In the genomic region with DNA sequence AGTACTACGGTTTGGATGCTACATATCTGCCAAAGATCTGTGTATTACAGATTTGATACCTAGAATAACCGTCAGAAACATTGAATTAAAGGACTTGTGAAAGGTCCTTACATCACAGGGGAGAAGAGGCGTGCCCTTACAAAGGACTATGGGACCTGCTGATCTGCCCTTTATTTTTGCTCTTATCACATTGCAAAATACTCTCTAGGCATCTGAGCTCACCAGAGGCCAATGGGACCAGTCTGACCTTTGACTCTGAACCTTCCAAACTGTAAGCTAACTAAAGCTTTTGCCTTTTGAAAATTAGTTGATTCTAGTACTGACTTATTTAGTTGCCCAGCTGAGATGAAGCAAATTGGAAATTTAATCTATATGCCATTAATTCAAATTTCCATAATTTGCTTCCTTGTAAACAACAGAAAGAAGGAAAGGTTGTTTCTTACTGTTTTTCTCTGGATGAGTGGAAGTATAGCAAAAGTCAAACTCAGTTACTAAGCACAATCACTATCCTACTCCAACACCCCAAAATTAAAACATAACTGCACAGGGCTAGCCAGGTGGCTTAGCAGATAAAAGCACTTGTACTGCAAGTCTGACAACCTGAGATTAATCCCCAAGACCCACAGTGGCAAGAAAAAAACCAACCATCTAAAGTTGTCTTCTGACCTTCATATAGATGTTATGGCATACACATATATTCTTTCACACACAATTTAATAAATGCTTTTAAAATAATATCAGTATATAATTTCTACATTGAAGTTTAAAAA, we compare ENCODE assay signal across 22 mouse cellular contexts. TPM values are rescaled to one million over a fixed set of nuclear protein-coding genes. Genes with fewer than 3 reads are reported as not detected.
DNase-seq lines count a peak whose midpoint lies in the region; ATAC-seq lines count a peak whose summit lies in the region.
"Had no signal": no experiment of that assay in that cellular context is flagged by ENCODE, and none has a peak within 500 bp of the region (broad histone marks: within the 10 kb centered on the region; RNA-seq: fewer than 3 reads in every experiment).

No protein-coding gene starts in this region.

- no peaks in the 10 kb centered on the region for H3K27me3 ChIP-seq in heart, embryonic 12.5 days (replicated peaks)
- H3K27me3 ChIP-seq in liver, embryonic 13.5 days: no peaks in the 10 kb centered on the region
- H3K27me3 ChIP-seq in hindbrain, embryonic 12.5 days: no peaks in the 10 kb centered on the region
- H3K27me3 ChIP-seq: embryonic facial prominence, embryonic 13.5 days; heart, embryonic 13.5 days; hindbrain, embryonic 15.5 days; midbrain, embryonic 13.5 days had no signal

- ATAC-seq in heart, embryonic 12.5 days (ENCODE audit: insufficient number of reproducible peaks, low FRiP score): 0 out of 2 replicates have a peak, but pooled peaks have one; percentile 18
- ATAC-seq in erythroid progenitor cell, adult 5-6 weeks (replicated peaks; ENCODE audit: low FRiP score, poor library complexity, severe bottlenecking): peak; percentile 91
- ATAC-seq in liver, embryonic 13.5 days (ENCODE audit: low read depth): peak; percentile 95
- peak; percentile 82 for ATAC-seq in megakaryocyte-erythroid progenitor cell, adult 5-6 weeks (replicated peaks; ENCODE audit: low FRiP score, low TSS enrichment, poor library complexity, severe bottlenecking)
- no peak for ATAC-seq in hindbrain, embryonic 12.5 days (ENCODE audit: low FRiP score)
- ATAC-seq: forebrain, embryonic 16.5 days; lung, postnatal 0 days; midbrain, embryonic 13.5 days had no signal

- no peak for DNase-seq in heart, postnatal 36 days
- peak; percentile 75 for DNase-seq in liver, embryonic 13.5 days
- DNase-seq in cerebellum, adult 9-11 months: no peak
- no peak for DNase-seq in T-cell, adult 2 months (ENCODE audit: low spot score)
- DNase-seq: adrenal gland, postnatal 14 days; cerebellum, adult 11 months; embryo, embryonic 11 days; gastrocnemius, postnatal 14 days; heart, adult 18-20 months; heart, postnatal 14 days; kidney, postnatal 25 days; layer of hippocampus, postnatal 36 days had no signal

- 79% methylated on average over 3 of the region's 3 CpGs for WGBS in heart, embryonic 12.5 days
- WGBS in liver, embryonic 13.5 days (ENCODE audit: insufficient replicate concordance): 45% methylated on average over 3 of the region's 3 CpGs
- WGBS in hindbrain, embryonic 12.5 days: 90% methylated on average over 3 of the region's 3 CpGs

- no peak overlapping the region for H3K4me3 ChIP-seq in heart, embryonic 12.5 days
- H3K4me3 ChIP-seq in liver, embryonic 13.5 days (replicated peaks): peak overlapping the region; percentile 16; the same call in 1 of the 2 replicates
- no peak overlapping the region for H3K4me3 ChIP-seq in hindbrain, embryonic 12.5 days
- H3K4me3 ChIP-seq: embryonic facial prominence, embryonic 13.5 days; heart, embryonic 13.5 days; hindbrain, embryonic 15.5 days; midbrain, embryonic 13.5 days had no signal

- no peak overlapping the region for H3K27ac ChIP-seq in heart, embryonic 12.5 days (ENCODE audit: poor library complexity, severe bottlenecking)
- H3K27ac ChIP-seq in liver, embryonic 13.5 days: peak overlapping the region; percentile 94
- H3K27ac ChIP-seq in hindbrain, embryonic 12.5 days: no peak overlapping the region
- H3K27ac ChIP-seq: embryonic facial prominence, embryonic 13.5 days; heart, embryonic 13.5 days; hindbrain, embryonic 15.5 days; midbrain, embryonic 13.5 days had no signal

- H3K4me2 ChIP-seq in heart, embryonic 12.5 days: no peak overlapping the region
- H3K4me2 ChIP-seq in liver, embryonic 13.5 days: peak overlapping the region; percentile 58
- H3K4me2 ChIP-seq in hindbrain, embryonic 12.5 days (replicated peaks): no peak overlapping the region
- H3K4me2 ChIP-seq: embryonic facial prominence, embryonic 13.5 days; heart, embryonic 13.5 days; hindbrain, embryonic 15.5 days; midbrain, embryonic 13.5 days had no signal

- no peaks in the 10 kb centered on the region for H3K9me3 ChIP-seq in heart, embryonic 12.5 days (replicated peaks)
- H3K9me3 ChIP-seq in liver, embryonic 13.5 days (replicated peaks): no peaks in the 10 kb centered on the region
- H3K9me3 ChIP-seq in hindbrain, embryonic 12.5 days (replicated peaks): no peaks in the 10 kb centered on the region
- H3K9me3 ChIP-seq: embryonic facial prominence, embryonic 13.5 days; heart, embryonic 13.5 days; hindbrain, embryonic 15.5 days; midbrain, embryonic 13.5 days had no signal

- H3K4me1 ChIP-seq in heart, embryonic 12.5 days (replicated peaks): peaks cover 4% of the 10 kb centered on the region
- H3K4me1 ChIP-seq in liver, embryonic 13.5 days (replicated peaks): peaks cover 74% of the 10 kb centered on the region
- no peaks in the 10 kb centered on the region for H3K4me1 ChIP-seq in hindbrain, embryonic 12.5 days
- H3K4me1 ChIP-seq: embryonic facial prominence, embryonic 13.5 days; hindbrain, embryonic 15.5 days; midbrain, embryonic 13.5 days had no signal

- no peak overlapping the region for H3K9ac ChIP-seq in heart, embryonic 12.5 days
- H3K9ac ChIP-seq in liver, embryonic 13.5 days: peak overlapping the region; percentile 49; the same call in 1 of the 2 replicates
- H3K9ac ChIP-seq in hindbrain, embryonic 12.5 days: no peak overlapping the region
- H3K9ac ChIP-seq: embryonic facial prominence, embryonic 13.5 days; heart, embryonic 13.5 days; hindbrain, embryonic 15.5 days; midbrain, embryonic 13.5 days had no signal

- intact Hi-C loops in heart, postnatal 36 days (cut with DNase I): no loop called here

- H3K36me3 ChIP-seq in heart, embryonic 12.5 days: no peaks in the 10 kb centered on the region
- peaks cover 9% of the 10 kb centered on the region; the same call in 1 of the 2 replicates for H3K36me3 ChIP-seq in liver, embryonic 13.5 days
- no peaks in the 10 kb centered on the region for H3K36me3 ChIP-seq in hindbrain, embryonic 12.5 days
- H3K36me3 ChIP-seq: heart, embryonic 13.5 days; hindbrain, embryonic 15.5 days; midbrain, embryonic 13.5 days had no signal

RNA-seq across cellular contexts. Expression of a gene that starts 24.4 kb away (rescaled TPM):
- 1.4 and 1.6 TPM in 2 replicates for polyA plus RNA-seq in heart, embryonic 12.5 days (2016; fragmentation: Nextera tagmentation; extraction: Ambion mirVana)
- under 1 TPM; 0.14 to 0.19 TPM for total RNA-seq in heart, postnatal 36 days (2021)
- total RNA-seq in erythroid progenitor cell, adult 5-6 weeks (2015; ENCODE audit: low replicate concordance): 7.6 and 13.0 TPM in 2 replicates
- 5.4 and 8.8 TPM in 2 replicates for total RNA-seq in erythroid progenitor cell, adult 5-6 weeks (2017; ENCODE audit: low replicate concordance)
- polyA plus RNA-seq in liver, embryonic 13.5 days (2015; fragmentation: Nextera tagmentation; extraction: Ambion mirVana): 5.0 and 5.3 TPM in 2 replicates
- not detected in 2 replicates for total RNA-seq in megakaryocyte-erythroid progenitor cell, adult 5-6 weeks (2014; fragmentation: Nextera tagmentation)
- not detected in 2 replicates for total RNA-seq in megakaryocyte-erythroid progenitor cell, adult 5-6 weeks (2017)
- polyA plus RNA-seq in hindbrain, embryonic 12.5 days (2016; fragmentation: Nextera tagmentation; extraction: Ambion mirVana): 8.1 and 8.3 TPM in 2 replicates

Comparison
In these comparisons a context has a peak if more than half of its experiments do, and no peak if none do; other contexts are left out.
1. RNA of a gene that starts 24.4 kb away (total RNA-seq): 5.4 to 13.0 TPM in erythroid progenitor cell, adult 5-6 weeks; 0.14 to 0.19 TPM in heart, postnatal 36 days and not detected in megakaryocyte-erythroid progenitor cell, adult 5-6 weeks; every median in the first group is over 4 times any median in the second.